Mouse (Mus musculus): Measurements from ENCODE around the gene Amz1. TPM values are rescaled to one million over a fixed set of nuclear protein-coding genes. Genes with fewer than 3 reads are reported as not detected.

The Amz1 gene
- polyA plus RNA-seq, 3 experiments from 2014 or later = 0.41 to 0.50 (median 0.44) TPM

GRCm38 (mm10) chr5:140768333-140768732, 44.4 kb downstream of the Amz1 start:
- no peak for ATAC-seq

GRCm38 (mm10) chr5:140771612-140772011, 47.7 kb downstream of the Amz1 start:
- ATAC-seq = peak; percentile 84

GRCm38 (mm10) chr5:140772158-140772557, 48.2 kb downstream of the Amz1 start:
- ATAC-seq = peak; percentile 55

- ATAC-seq = no peak
These were observed 51.2 kb downstream of the Amz1 start for GRCm38 (mm10) chr5:140775111-140775510.

- ATAC-seq = no peak
These were observed 53.0 kb downstream of the Amz1 start for GRCm38 (mm10) chr5:140776968-140777367.

- ATAC-seq = no peak
These were observed 57.2 kb downstream of the Amz1 start for GRCm38 (mm10) chr5:140781122-140781521.

- ATAC-seq = no peak
These were observed 58.1 kb downstream of the Amz1 start for GRCm38 (mm10) chr5:140781886-140782572.

- ATAC-seq = no peak
These were observed 59.6 kb downstream of the Amz1 start for GRCm38 (mm10) chr5:140783577-140783976.

- ATAC-seq = no peak
These were observed 60.4 kb downstream of the Amz1 start for GRCm38 (mm10) chr5:140784288-140784687.

GRCm38 (mm10) chr5:140785240-140785872, 61.4 kb downstream of the Amz1 start:
- no peak for ATAC-seq

GRCm38 (mm10) chr5:140789561-140789960, 65.6 kb downstream of the Amz1 start:
- ATAC-seq = no peak

- peak; percentile 61 for ATAC-seq
These were observed 66.5 kb downstream of the Amz1 start for GRCm38 (mm10) chr5:140790392-140790791.

- peak; percentile 56 for ATAC-seq
These were observed 67.3 kb downstream of the Amz1 start for GRCm38 (mm10) chr5:140790937-140791877.

- ATAC-seq = no peak
These were observed 68.3 kb downstream of the Amz1 start for GRCm38 (mm10) chr5:140792233-140792632.

GRCm38 (mm10) chr5:140794753-140795152, 70.8 kb downstream of the Amz1 start:
- no peak for ATAC-seq

GRCm38 (mm10) chr5:140795176-140795575, 71.2 kb downstream of the Amz1 start:
- no peak for ATAC-seq

GRCm38 (mm10) chr5:140796051-140796450, 72.1 kb downstream of the Amz1 start:
- ATAC-seq = no peak

GRCm38 (mm10) chr5:140798158-140798557, 74.2 kb downstream of the Amz1 start:
- peak; percentile 40 for ATAC-seq

GRCm38 (mm10) chr5:140798775-140799174, 74.8 kb downstream of the Amz1 start:
- ATAC-seq = peak; percentile 76

GRCm38 (mm10) chr5:140799190-140799589, 75.3 kb downstream of the Amz1 start:
- no peak for ATAC-seq

- no peak for ATAC-seq
These were observed 76.5 kb downstream of the Amz1 start for GRCm38 (mm10) chr5:140800288-140800923.

GRCm38 (mm10) chr5:140801782-140802181, 77.9 kb downstream of the Amz1 start:
- no peak for ATAC-seq

- no peak for ATAC-seq
These were observed 82.3 kb downstream of the Amz1 start for GRCm38 (mm10) chr5:140806252-140806651.
